In genomic region chr4:131100093-131100795, GRCm38 (mm10) we compare ENCODE assay signal across 9 mouse cellular contexts.
A peak's percentile ranks its signal among the peaks of the same experiment; 100 is the strongest.
DNase-seq lines count a peak whose midpoint lies in the region; ATAC-seq and TF ChIP-seq lines count a peak whose summit lies in the region.
"Had no signal": no experiment of that assay in that cellular context is flagged by ENCODE, and none has a peak within 500 bp of the region (broad histone marks: within the 10 kb centered on the region; RNA-seq: fewer than 3 reads in every experiment).

No protein-coding gene starts in this region.

- no peak for DNase-seq in heart, embryonic 10.5 days (ENCODE audit: low spot score)
- no peak for DNase-seq in heart, adult 11 months
- DNase-seq in lung, postnatal 0 days (ENCODE audit: low spot score) = no peak
- no peak for DNase-seq in lung, postnatal 25 days (ENCODE audit: low spot score)
- peak; percentile 35 for DNase-seq in limb, embryonic 10.5 days (ENCODE audit: low spot score)
- peak; percentile 85 for DNase-seq in retina, postnatal 1 day
- no peak for DNase-seq in layer of hippocampus, postnatal 36 days
- no peak for DNase-seq in ovary, postnatal 10 days (ENCODE audit: low spot score)

- TF ChIP-seq CTCF in lung, postnatal 0 days (IDR thresholded peaks at IDR 0.05) = no peak

- no peaks in the 10 kb centered on the region for H3K36me3 ChIP-seq in heart, embryonic 10.5 days
- no peaks in the 10 kb centered on the region for H3K36me3 ChIP-seq in lung, postnatal 0 days (ENCODE audit: insufficient read depth, low read length)
- H3K36me3 ChIP-seq in limb, embryonic 10.5 days = no peaks in the 10 kb centered on the region

- no peak for TF ChIP-seq EP300 in lung, postnatal 0 days (IDR thresholded peaks at IDR 0.05)

- 45% methylated on average over 10 of the region's 10 CpGs for WGBS in heart, embryonic 10.5 days
- 35% methylated on average over 10 of the region's 10 CpGs for WGBS in lung, postnatal 0 days
- WGBS in limb, embryonic 10.5 days = 53% methylated on average over 10 of the region's 10 CpGs

- H3K9ac ChIP-seq in lung, postnatal 0 days (replicated peaks; ENCODE audit: low read depth) = no peak overlapping the region
- H3K9ac ChIP-seq: liver, embryonic 14.5 days had no signal

- H3K4me2 ChIP-seq in lung, postnatal 0 days (replicated peaks; ENCODE audit: low read depth, low read length) = no peak overlapping the region

- peaks cover 8% of the 10 kb centered on the region; the same call in 1 of the 2 replicates for H3K4me1 ChIP-seq in heart, embryonic 10.5 days
- no peaks in the 10 kb centered on the region for H3K4me1 ChIP-seq in lung, postnatal 0 days (ENCODE audit: insufficient read depth, low read depth, low read length)
- H3K4me1 ChIP-seq in limb, embryonic 10.5 days = peaks cover 31% of the 10 kb centered on the region

- no peaks in the 10 kb centered on the region for H3K9me3 ChIP-seq in heart, embryonic 10.5 days
- H3K9me3 ChIP-seq in lung, postnatal 0 days (ENCODE audit: low read length) = no peaks in the 10 kb centered on the region
- no peaks in the 10 kb centered on the region for H3K9me3 ChIP-seq in limb, embryonic 10.5 days (replicated peaks)

- H3K27me3 ChIP-seq in heart, embryonic 10.5 days (ENCODE audit: insufficient read depth, poor library complexity, severe bottlenecking) = peaks cover 19% of the 10 kb centered on the region
- no peaks in the 10 kb centered on the region for H3K27me3 ChIP-seq in lung, postnatal 0 days (replicated peaks; ENCODE audit: insufficient read depth, low read length)
- H3K27me3 ChIP-seq in limb, embryonic 10.5 days (ENCODE audit: low read depth, poor library complexity, severe bottlenecking) = peaks cover 3% of the 10 kb centered on the region; the same call in 1 of the 2 replicates

- H3K4me3 ChIP-seq in heart, embryonic 10.5 days = peak overlapping the region; percentile 39
- no peak overlapping the region for H3K4me3 ChIP-seq in lung, postnatal 0 days (ENCODE audit: low read depth, low read length)
- peak overlapping the region; percentile 21 for H3K4me3 ChIP-seq in limb, embryonic 10.5 days

- H3K27ac ChIP-seq in heart, embryonic 10.5 days = no peak overlapping the region
- H3K27ac ChIP-seq in lung, postnatal 0 days (ENCODE audit: low read length) = no peak overlapping the region
- H3K27ac ChIP-seq in limb, embryonic 10.5 days = no peak overlapping the region
- H3K27ac ChIP-seq: liver, embryonic 14.5 days had no signal

- ATAC-seq in lung, postnatal 0 days = peak; percentile 40; the same call in 1 of the 2 replicates

Comparison
In these comparisons a context has a peak if more than half of its experiments do, and no peak if none do; other contexts are left out.
1. DNase-seq: peak in limb, embryonic 10.5 days (single experiment) and retina, postnatal 1 day (single experiment); none in heart, embryonic 10.5 days (single experiment), heart, adult 11 months (single experiment), lung, postnatal 0 days (single experiment), lung, postnatal 25 days (single experiment), layer of hippocampus, postnatal 36 days (0 of 2) and ovary, postnatal 10 days (single experiment).